Mouse (Mus musculus): ENCODE results near the gene Arid1a. TPM values are rescaled to one million over a fixed set of nuclear protein-coding genes. Genes with fewer than 3 reads are reported as not detected.

Gene Arid1a
- polyA plus RNA-seq, 1 experiment from 2014 or later, result 50.4 TPM

- 14% methylated on average over 24 of the region's 47 CpGs for WGBS
- peak; percentile 91 for ATAC-seq (ENCODE audit: low FRiP score)
Observed at GRCm38 (mm10) chr4:133633332-133634042, 123.1 kb downstream of the Arid1a start.

GRCm38 (mm10) chr4:133632483-133633327 lies 123.9 kb downstream of the Arid1a start:
- no peaks in the 10 kb centered on the region for H3K27me3 ChIP-seq
- WGBS, result 1% methylated on average over 53 of the region's 69 CpGs
- no peaks in the 10 kb centered on the region for H3K36me3 ChIP-seq (replicated peaks)
- H3K9ac ChIP-seq, result peak overlapping the region; percentile 88
- H3K4me2 ChIP-seq, result peak overlapping the region; percentile 93
- H3K4me3 ChIP-seq (replicated peaks), result peak overlapping the region; percentile 79
- ATAC-seq (ENCODE audit: low FRiP score), result peak; percentile 80
- peak overlapping the region; percentile 66 for H3K27ac ChIP-seq
- no peaks in the 10 kb centered on the region for H3K9me3 ChIP-seq
- peaks cover 28% of the 10 kb centered on the region for H3K4me1 ChIP-seq

More at GRCm38 (mm10) chr4:133633332-133634042, 123.1 kb downstream of the Arid1a start:
- Histone ChIP-seq H3K4me1 (peaks cover 28% of the 10 kb centered on the region), H3K4me3 (replicated peaks) (peak overlapping the region; percentile 79), H3K4me2 (peak overlapping the region; percentile 93), H3K36me3 (replicated peaks) (no peaks in the 10 kb centered on the region), H3K9me3 (no peaks in the 10 kb centered on the region), H3K9ac (peak overlapping the region; percentile 88), H3K27ac (peak overlapping the region; percentile 66), H3K27me3 (no peaks in the 10 kb centered on the region)

- Histone ChIP-seq H3K27ac (no peak overlapping the region), H3K9ac (peak overlapping the region; percentile 88), H3K4me2 (peak overlapping the region; percentile 93), H3K4me1 (peaks cover 28% of the 10 kb centered on the region), H3K9me3 (no peaks in the 10 kb centered on the region), H3K36me3 (replicated peaks) (peaks cover 3% of the 10 kb centered on the region), H3K4me3 (replicated peaks) (peak overlapping the region; percentile 79), H3K27me3 (no peaks in the 10 kb centered on the region)
- 51% methylated on average over 9 of the region's 9 CpGs for WGBS
- ATAC-seq (ENCODE audit: low FRiP score), result no peak
Observed at GRCm38 (mm10) chr4:133631769-133632411, 124.7 kb downstream of the Arid1a start.

GRCm38 (mm10) chr4:133631071-133631768 lies 125.3 kb downstream of the Arid1a start:
- H3K9me3 ChIP-seq, result no peaks in the 10 kb centered on the region
- no peak for ATAC-seq (ENCODE audit: low FRiP score)
- no peak overlapping the region for H3K4me2 ChIP-seq
- H3K4me3 ChIP-seq (replicated peaks), result no peak overlapping the region
- peak overlapping the region; percentile 33; the same call in 1 of the 2 replicates for H3K9ac ChIP-seq
- H3K36me3 ChIP-seq (replicated peaks), result peaks cover 10% of the 10 kb centered on the region
- H3K27me3 ChIP-seq, result no peaks in the 10 kb centered on the region
- 84% methylated on average over 14 of the region's 14 CpGs for WGBS
- H3K4me1 ChIP-seq, result peaks cover 28% of the 10 kb centered on the region
- no peak overlapping the region for H3K27ac ChIP-seq

- Histone ChIP-seq H3K9ac (peak overlapping the region; percentile 21; the same call in 1 of the 2 replicates), H3K4me1 (peaks cover 28% of the 10 kb centered on the region)
Observed at GRCm38 (mm10) chr4:133630326-133630920, 126.1 kb downstream of the Arid1a start.

GRCm38 (mm10) chr4:133629191-133629590 lies 127.4 kb downstream of the Arid1a start:
- Histone ChIP-seq H3K27me3 (no peaks in the 10 kb centered on the region), H3K4me3 (replicated peaks) (no peak overlapping the region), H3K9me3 (no peaks in the 10 kb centered on the region), H3K4me1 (peaks cover 28% of the 10 kb centered on the region), H3K4me2 (no peak overlapping the region), H3K27ac (no peak overlapping the region), H3K9ac (no peak overlapping the region), H3K36me3 (replicated peaks) (peaks cover 29% of the 10 kb centered on the region)
- 92% methylated on average over 7 of the region's 7 CpGs for WGBS
- no peak for ATAC-seq (ENCODE audit: low FRiP score)

More at GRCm38 (mm10) chr4:133630326-133630920, 126.1 kb downstream of the Arid1a start:
- WGBS, result 92% methylated on average over 8 of the region's 8 CpGs
- Histone ChIP-seq H3K4me2 (no peak overlapping the region), H3K27me3 (no peaks in the 10 kb centered on the region), H3K9me3 (no peaks in the 10 kb centered on the region), H3K36me3 (replicated peaks) (peaks cover 18% of the 10 kb centered on the region), H3K27ac (no peak overlapping the region), H3K4me3 (replicated peaks) (no peak overlapping the region)
- ATAC-seq (ENCODE audit: low FRiP score), result no peak

Small RNAs within 50 kb of the gene (microRNA-seq; reads per million reads assigned to microRNA genes)
- gene Mir7227, result 1.9 reads per million

Other genes starting within 250 kb of the Arid1a start
- gene Kdf1, start 237.8 kb downstream of the Arid1a start, polyA plus RNA-seq (2016; fragmentation: Nextera tagmentation; extraction: Ambion mirVana), result 1.4 and 1.7 TPM in 2 replicates
- 393 and 406 TPM in 2 replicates for gene Nudc, start 210.8 kb downstream of the Arid1a start, polyA plus RNA-seq (2016; fragmentation: Nextera tagmentation; extraction: Ambion mirVana)
- not detected in 2 replicates for gene Nr0b2, start 203.4 kb downstream of the Arid1a start, polyA plus RNA-seq (2016; fragmentation: Nextera tagmentation; extraction: Ambion mirVana)
- 8.7 and 9.8 TPM in 2 replicates for gene Gpatch3, start 182.0 kb downstream of the Arid1a start, polyA plus RNA-seq (2016; fragmentation: Nextera tagmentation; extraction: Ambion mirVana)
- gene Gpn2, start 172.4 kb downstream of the Arid1a start, polyA plus RNA-seq (2016; fragmentation: Nextera tagmentation; extraction: Ambion mirVana), result 26.0 and 26.6 TPM in 2 replicates
- 3.9 and 6.8 TPM in 2 replicates for gene Sfn, start 154.6 kb downstream of the Arid1a start, polyA plus RNA-seq (2016; fragmentation: Nextera tagmentation; extraction: Ambion mirVana)
- 2.8 and 4.6 TPM in 2 replicates for gene Zdhhc18, start 106.6 kb downstream of the Arid1a start, polyA plus RNA-seq (2016; fragmentation: Nextera tagmentation; extraction: Ambion mirVana)
- gene Pigv, start 84.1 kb downstream of the Arid1a start, polyA plus RNA-seq (2016; fragmentation: Nextera tagmentation; extraction: Ambion mirVana), result 17.3 and 18.0 TPM in 2 replicates
- 22.6 and 26.0 TPM in 2 replicates for gene Rps6ka1, start 131.0 kb upstream of the Arid1a start, polyA plus RNA-seq (2016; fragmentation: Nextera tagmentation; extraction: Ambion mirVana)
- gene Hmgn2, start 211.9 kb upstream of the Arid1a start, polyA plus RNA-seq (2016; fragmentation: Nextera tagmentation; extraction: Ambion mirVana), result 3,644 and 3,855 TPM in 2 replicates
- gene Dhdds, start 244.1 kb upstream of the Arid1a start, polyA plus RNA-seq (2016; fragmentation: Nextera tagmentation; extraction: Ambion mirVana), result 45.5 and 48.6 TPM in 2 replicates